Comparison of ENCODE assay signal across 8 mouse cellular contexts in the genomic region with DNA sequence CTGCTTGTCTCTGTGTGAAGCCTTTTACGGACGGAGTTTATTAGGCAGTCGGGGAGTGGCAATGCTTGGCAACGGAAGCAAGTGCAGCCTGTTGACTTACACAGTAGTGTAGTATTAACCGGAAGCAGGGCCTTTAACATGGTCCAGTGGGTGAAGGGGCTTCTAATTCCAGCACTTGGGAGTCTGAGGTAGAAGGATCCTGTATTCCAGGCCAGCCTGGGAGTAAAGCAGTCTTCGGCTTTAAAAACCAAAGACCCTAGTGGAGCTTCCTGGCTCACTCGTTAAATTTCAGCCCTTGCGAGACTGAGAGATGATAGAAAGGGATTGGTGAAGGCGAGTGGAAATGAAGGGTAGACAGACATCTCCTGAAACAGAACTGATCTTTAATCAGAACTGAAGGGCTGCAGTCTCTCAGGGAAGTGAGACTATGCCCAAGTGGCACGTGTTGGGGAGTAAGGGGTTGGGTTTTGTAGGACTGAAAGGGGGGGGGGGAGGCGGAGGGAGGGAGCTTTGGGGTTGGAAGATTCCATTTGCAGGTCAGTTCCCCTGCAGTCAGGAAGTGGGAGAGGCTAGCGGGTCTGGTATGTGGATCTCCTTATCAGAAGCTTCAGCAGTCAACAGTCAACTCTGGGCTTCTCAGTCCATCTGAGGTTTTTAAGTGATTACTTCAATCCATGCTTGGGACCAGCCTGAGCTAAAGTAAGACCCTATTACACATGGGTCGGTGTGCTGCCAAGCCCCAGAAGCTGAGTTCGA. TPM values are rescaled to one million over a fixed set of nuclear protein-coding genes. Genes with fewer than 3 reads are reported as not detected.
DNase-seq lines count a peak whose midpoint lies in the region; ATAC-seq and TF ChIP-seq lines count a peak whose summit lies in the region.

No protein-coding gene starts in this region.

- H3K4me2 ChIP-seq in forebrain, embryonic 14.5 days (ENCODE audit: low read length): peak overlapping the region; percentile 62
- H3K4me2 ChIP-seq in hindbrain, postnatal 0 days (ENCODE audit: low read depth, low read length): peak overlapping the region; percentile 72
- peak overlapping the region; percentile 80 for H3K4me2 ChIP-seq in limb, embryonic 11.5 days (ENCODE audit: low read depth, severe bottlenecking)
- H3K4me2 ChIP-seq in stomach, embryonic 14.5 days (replicated peaks; ENCODE audit: low read depth, low read length): peak overlapping the region; percentile 61

- DNase-seq in gastrocnemius, adult 18-20 months (ENCODE audit: low spot score): peak; percentile 21
- no peak for DNase-seq in gastrocnemius, postnatal 25 days
- peak; percentile 48 for DNase-seq in cerebellum, adult 11-12 months
- DNase-seq in forebrain, embryonic 14.5 days (ENCODE audit: low spot score): peak; percentile 44
- peak; percentile 60 for DNase-seq in hindbrain, postnatal 0 days (ENCODE audit: low spot score)
- peak; percentile 38 for DNase-seq in limb, embryonic 11.5 days (ENCODE audit: low spot score)
- DNase-seq in midbrain, embryonic 10.5 days (ENCODE audit: low spot score): peak; percentile 60

- H3K9ac ChIP-seq in forebrain, embryonic 14.5 days (ENCODE audit: low read length): peak overlapping the region; percentile 99
- peak overlapping the region; percentile 97; the same call in 1 of the 2 replicates for H3K9ac ChIP-seq in hindbrain, postnatal 0 days (replicated peaks; ENCODE audit: low read length)
- peak overlapping the region; percentile 45; the same call in 1 of the 2 replicates for H3K9ac ChIP-seq in limb, embryonic 11.5 days (ENCODE audit: low read length)
- 0 out of 2 replicates have a peak overlapping the region, but pooled peaks have one; percentile 22 for H3K9ac ChIP-seq in stomach, embryonic 14.5 days (replicated peaks; ENCODE audit: low read depth, low read length)

- H3K27me3 ChIP-seq in forebrain, embryonic 14.5 days (replicated peaks; ENCODE audit: control insufficient read depth, insufficient read depth, low read length): no peaks in the 10 kb centered on the region
- H3K27me3 ChIP-seq in hindbrain, postnatal 0 days (ENCODE audit: insufficient read depth, low read length): no peaks in the 10 kb centered on the region
- no peaks in the 10 kb centered on the region for H3K27me3 ChIP-seq in limb, embryonic 11.5 days (ENCODE audit: control insufficient read depth, insufficient read depth, low read length)
- no peaks in the 10 kb centered on the region for H3K27me3 ChIP-seq in midbrain, embryonic 10.5 days (ENCODE audit: low read depth, poor library complexity, severe bottlenecking)
- no peaks in the 10 kb centered on the region for H3K27me3 ChIP-seq in stomach, embryonic 14.5 days (ENCODE audit: control insufficient read depth, insufficient read depth, low read length)

- 25% methylated on average over 13 of the region's 14 CpGs for WGBS in forebrain, embryonic 14.5 days
- WGBS in hindbrain, postnatal 0 days: 22% methylated on average over 14 of the region's 14 CpGs
- WGBS in limb, embryonic 11.5 days: 27% methylated on average over 13 of the region's 14 CpGs
- 37% methylated on average over 14 of the region's 14 CpGs for WGBS in midbrain, embryonic 10.5 days
- 31% methylated on average over 13 of the region's 14 CpGs for WGBS in stomach, embryonic 14.5 days

- TF ChIP-seq CTCF in hindbrain, postnatal 0 days (IDR thresholded peaks at IDR 0.05; ENCODE audit: low read depth): no peak

- H3K4me1 ChIP-seq in forebrain, embryonic 14.5 days (ENCODE audit: control insufficient read depth, insufficient read depth, low read length): peaks cover 11% of the 10 kb centered on the region
- H3K4me1 ChIP-seq in hindbrain, postnatal 0 days (ENCODE audit: insufficient read depth, low read length): peaks cover 12% of the 10 kb centered on the region
- H3K4me1 ChIP-seq in limb, embryonic 11.5 days (ENCODE audit: control insufficient read depth, insufficient read depth, low read length): 0 out of 2 replicates have a peak, but pooled peaks cover 2% of the 10 kb centered on the region
- peaks cover 19% of the 10 kb centered on the region for H3K4me1 ChIP-seq in midbrain, embryonic 10.5 days
- peaks cover 6% of the 10 kb centered on the region; the same call in 1 of the 2 replicates for H3K4me1 ChIP-seq in stomach, embryonic 14.5 days (ENCODE audit: control insufficient read depth, insufficient read depth, low read length)

- ATAC-seq in forebrain, embryonic 14.5 days: peak; percentile 21
- ATAC-seq in hindbrain, postnatal 0 days: peak; percentile 41
- ATAC-seq in limb, embryonic 11.5 days (ENCODE audit: insufficient number of reproducible peaks, low FRiP score, low TSS enrichment, low read depth): peak; percentile 13; the same call in 1 of the 2 replicates
- ATAC-seq in stomach, embryonic 14.5 days (ENCODE audit: insufficient number of reproducible peaks, insufficient read depth, low FRiP score, low read depth): peak; percentile 23; the same call in 1 of the 2 replicates

- H3K9me3 ChIP-seq in forebrain, embryonic 14.5 days (replicated peaks; ENCODE audit: control insufficient read depth, low read length): no peaks in the 10 kb centered on the region
- H3K9me3 ChIP-seq in hindbrain, postnatal 0 days (ENCODE audit: low read length): no peaks in the 10 kb centered on the region
- H3K9me3 ChIP-seq in limb, embryonic 11.5 days (ENCODE audit: control insufficient read depth, low read length): no peaks in the 10 kb centered on the region
- no peaks in the 10 kb centered on the region for H3K9me3 ChIP-seq in midbrain, embryonic 10.5 days (replicated peaks)
- no peaks in the 10 kb centered on the region for H3K9me3 ChIP-seq in stomach, embryonic 14.5 days (ENCODE audit: control insufficient read depth, low read depth, low read length)

- peak overlapping the region; percentile 93; the same call in 1 of the 2 replicates for H3K27ac ChIP-seq in forebrain, embryonic 14.5 days (ENCODE audit: low read depth, low read length)
- H3K27ac ChIP-seq in hindbrain, postnatal 0 days: peak overlapping the region; percentile 99; the same call in 1 of the 2 replicates
- H3K27ac ChIP-seq in limb, embryonic 11.5 days (replicated peaks; ENCODE audit: low read depth, low read length): peak overlapping the region; percentile 96; the same call in 1 of the 2 replicates
- peak overlapping the region; percentile 99 for H3K27ac ChIP-seq in midbrain, embryonic 10.5 days (replicated peaks)
- H3K27ac ChIP-seq in stomach, embryonic 14.5 days (ENCODE audit: low read length): peak overlapping the region; percentile 80; the same call in 1 of the 2 replicates

- H3K36me3 ChIP-seq in forebrain, embryonic 14.5 days (ENCODE audit: control insufficient read depth, insufficient read depth, low read length): no peaks in the 10 kb centered on the region
- H3K36me3 ChIP-seq in hindbrain, postnatal 0 days (ENCODE audit: insufficient read depth, low read length): no peaks in the 10 kb centered on the region
- H3K36me3 ChIP-seq in limb, embryonic 11.5 days (ENCODE audit: control insufficient read depth, insufficient read depth, low read length): no peaks in the 10 kb centered on the region
- no peaks in the 10 kb centered on the region for H3K36me3 ChIP-seq in midbrain, embryonic 10.5 days
- H3K36me3 ChIP-seq in stomach, embryonic 14.5 days (ENCODE audit: control insufficient read depth, insufficient read depth, low read length): no peaks in the 10 kb centered on the region

- peak overlapping the region; percentile 90 for H3K4me3 ChIP-seq in forebrain, embryonic 14.5 days (ENCODE audit: low read depth, low read length)
- H3K4me3 ChIP-seq in hindbrain, postnatal 0 days (ENCODE audit: low read length): peak overlapping the region; percentile 94
- peak overlapping the region; percentile 69 for H3K4me3 ChIP-seq in limb, embryonic 11.5 days (ENCODE audit: low read depth, low read length)
- H3K4me3 ChIP-seq in midbrain, embryonic 10.5 days: peak overlapping the region; percentile 97
- H3K4me3 ChIP-seq in stomach, embryonic 14.5 days (ENCODE audit: low read depth, low read length): peak overlapping the region; percentile 96

RNA-seq across cellular contexts. Expression of a gene that starts 1.0 kb away (rescaled TPM):
- 10 to 100 TPM; 26.4 to 36.1 TPM for total RNA-seq in gastrocnemius, adult 18-20 months (2021)
- 10 to 100 TPM; 23.2 to 27.4 TPM for total RNA-seq in gastrocnemius, postnatal 25 days (2021)
- polyA plus RNA-seq in forebrain, embryonic 14.5 days (2014; fragmentation: Nextera tagmentation; extraction: Ambion mirVana): 23.6 and 24.2 TPM in 2 replicates
- 11.2 and 11.7 TPM in 2 replicates for total RNA-seq in hindbrain, postnatal 0 days (2014; rRNA removed)
- polyA plus RNA-seq in hindbrain, postnatal 0 days (2015; fragmentation: Nextera tagmentation; extraction: Ambion mirVana): 19.8 and 22.9 TPM in 2 replicates
- polyA plus RNA-seq in limb, embryonic 11.5 days (2014; fragmentation: Nextera tagmentation; extraction: Ambion mirVana): 41.6 and 44.5 TPM in 2 replicates
- 32.2 and 34.2 TPM in 2 replicates for polyA plus RNA-seq in midbrain, embryonic 10.5 days (2016; fragmentation: Nextera tagmentation; extraction: Ambion mirVana)
- 53.0 and 58.2 TPM in 2 replicates for polyA plus RNA-seq in stomach, embryonic 14.5 days (2014; fragmentation: Nextera tagmentation; extraction: Ambion mirVana)

RNA-seq across cellular contexts. Expression of a gene that starts 51.6 kb away (rescaled TPM):
- total RNA-seq in gastrocnemius, adult 18-20 months (2021): 100 to 1,000 TPM; 308 to 323 TPM
- 100 to 1,000 TPM; 292 to 319 TPM for total RNA-seq in gastrocnemius, postnatal 25 days (2021)
- polyA plus RNA-seq in forebrain, embryonic 14.5 days (2014; fragmentation: Nextera tagmentation; extraction: Ambion mirVana): 0.08 and 0.21 TPM in 2 replicates
- total RNA-seq in hindbrain, postnatal 0 days (2014; rRNA removed): 0.89 and 1.6 TPM in 2 replicates
- polyA plus RNA-seq in hindbrain, postnatal 0 days (2015; fragmentation: Nextera tagmentation; extraction: Ambion mirVana): 0.18 and 0.19 TPM in 2 replicates
- polyA plus RNA-seq in limb, embryonic 11.5 days (2014; fragmentation: Nextera tagmentation; extraction: Ambion mirVana): 1.7 and 3.7 TPM in 2 replicates
- 0.21 TPM in 1 of 2 replicates, not detected in the other for polyA plus RNA-seq in midbrain, embryonic 10.5 days (2016; fragmentation: Nextera tagmentation; extraction: Ambion mirVana)
- polyA plus RNA-seq in stomach, embryonic 14.5 days (2014; fragmentation: Nextera tagmentation; extraction: Ambion mirVana): 0.78 and 0.86 TPM in 2 replicates

RNA-seq across cellular contexts. Expression of a gene that starts 52.1 kb away (rescaled TPM):
- not detected for total RNA-seq in gastrocnemius, adult 18-20 months (2021)
- total RNA-seq in gastrocnemius, postnatal 25 days (2021): under 1 TPM in 1 of 2 experiments, not detected in 1; 0.29 TPM
- not detected in 2 replicates for polyA plus RNA-seq in forebrain, embryonic 14.5 days (2014; fragmentation: Nextera tagmentation; extraction: Ambion mirVana)
- not detected in 2 replicates for total RNA-seq in hindbrain, postnatal 0 days (2014; rRNA removed)
- not detected in 2 replicates for polyA plus RNA-seq in hindbrain, postnatal 0 days (2015; fragmentation: Nextera tagmentation; extraction: Ambion mirVana)
- polyA plus RNA-seq in limb, embryonic 11.5 days (2014; fragmentation: Nextera tagmentation; extraction: Ambion mirVana): 0.09 TPM in 1 of 2 replicates, not detected in the other
- 0.10 and 0.17 TPM in 2 replicates for polyA plus RNA-seq in midbrain, embryonic 10.5 days (2016; fragmentation: Nextera tagmentation; extraction: Ambion mirVana)
- 0.27 TPM in 1 of 2 replicates, not detected in the other for polyA plus RNA-seq in stomach, embryonic 14.5 days (2014; fragmentation: Nextera tagmentation; extraction: Ambion mirVana)

Comparison
In these comparisons a context has a peak if more than half of its experiments do, and no peak if none do; other contexts are left out.
1. H3K9ac ChIP-seq: peak in every context shown above with its lines; median percentile 99 in forebrain, embryonic 14.5 days; 97 in hindbrain, postnatal 0 days; 45 in limb, embryonic 11.5 days; 22 in stomach, embryonic 14.5 days.